Mouse (Mus musculus): ENCODE measurements around the gene Shtn1. TPM values are rescaled to one million over a fixed set of nuclear protein-coding genes. Genes with fewer than 3 reads are reported as not detected.

The Shtn1 gene
- polyA plus RNA-seq, 1 experiment = 0.10 TPM

- Histone ChIP-seq H3K27me3 (replicated peaks) (peaks cover 42% of the 10 kb centered on the region), H3K4me1 (peaks cover 11% of the 10 kb centered on the region)
- TF ChIP-seq FLI1 (IDR thresholded peaks at IDR 0.05; ENCODE audit: low read length) (no peak), GATA1 (IDR thresholded peaks at IDR 0.05; ENCODE audit: borderline replicate concordance, low read length) (no peak)
These were observed 2.9 kb downstream of the Shtn1 start for GRCm38 (mm10) chr19:59073006-59073405.

GRCm38 (mm10) chr19:59071979-59072378 is 3.9 kb downstream of the Shtn1 start:
- Histone ChIP-seq H3K4me3 (replicated peaks) (no peak overlapping the region), H3K27me3 (replicated peaks) (peaks cover 37% of the 10 kb centered on the region)
- TF ChIP-seq GATA1 (IDR thresholded peaks at IDR 0.05; ENCODE audit: borderline replicate concordance, low read length) (no peak), FLI1 (IDR thresholded peaks at IDR 0.05; ENCODE audit: low read length) (no peak)

More at GRCm38 (mm10) chr19:59073006-59073405, 2.9 kb downstream of the Shtn1 start:
- Histone ChIP-seq H3K4me3 (replicated peaks) (no peak overlapping the region), H3K36me3 (replicated peaks; ENCODE audit: low read length) (no peaks in the 10 kb centered on the region), H3K9me3 (no peaks in the 10 kb centered on the region)

GRCm38 (mm10) chr19:59071396-59071795 is 4.5 kb downstream of the Shtn1 start:
- Histone ChIP-seq H3K27me3 (replicated peaks) (peaks cover 32% of the 10 kb centered on the region), H3K36me3 (replicated peaks; ENCODE audit: low read length) (no peaks in the 10 kb centered on the region), H3K9me3 (no peaks in the 10 kb centered on the region), H3K4me1 (peaks cover 11% of the 10 kb centered on the region), H3K4me3 (replicated peaks) (no peak overlapping the region)
- TF ChIP-seq GATA1 (IDR thresholded peaks at IDR 0.05; ENCODE audit: borderline replicate concordance, low read length) (no peak), FLI1 (IDR thresholded peaks at IDR 0.05; ENCODE audit: low read length) (no peak)

More at GRCm38 (mm10) chr19:59071979-59072378, 3.9 kb downstream of the Shtn1 start:
- H3K9me3 ChIP-seq = no peaks in the 10 kb centered on the region
- no peaks in the 10 kb centered on the region for H3K36me3 ChIP-seq (replicated peaks; ENCODE audit: low read length)
- peaks cover 11% of the 10 kb centered on the region for H3K4me1 ChIP-seq

GRCm38 (mm10) chr19:59067652-59068051 is 8.2 kb downstream of the Shtn1 start:
- H3K4me1 ChIP-seq = no peaks in the 10 kb centered on the region
- peaks cover 5% of the 10 kb centered on the region for H3K27me3 ChIP-seq (replicated peaks)
- peaks cover 3% of the 10 kb centered on the region; the same call in 1 of the 2 replicates for H3K9me3 ChIP-seq
- no peaks in the 10 kb centered on the region for H3K36me3 ChIP-seq (replicated peaks; ENCODE audit: low read length)
- H3K4me3 ChIP-seq (replicated peaks) = no peak overlapping the region
- TF ChIP-seq FLI1 (IDR thresholded peaks at IDR 0.05; ENCODE audit: low read length) (no peak), GATA1 (IDR thresholded peaks at IDR 0.05; ENCODE audit: borderline replicate concordance, low read length) (no peak)

- H3K27me3 ChIP-seq (replicated peaks) = peaks cover 3% of the 10 kb centered on the region
- H3K9me3 ChIP-seq = peaks cover 3% of the 10 kb centered on the region; the same call in 1 of the 2 replicates
- H3K4me3 ChIP-seq (replicated peaks) = no peak overlapping the region
- H3K4me1 ChIP-seq = no peaks in the 10 kb centered on the region
- no peaks in the 10 kb centered on the region for H3K36me3 ChIP-seq (replicated peaks; ENCODE audit: low read length)
- TF ChIP-seq GATA1 (IDR thresholded peaks at IDR 0.05; ENCODE audit: borderline replicate concordance, low read length) (no peak), FLI1 (IDR thresholded peaks at IDR 0.05; ENCODE audit: low read length) (no peak)
These were observed 9.2 kb downstream of the Shtn1 start for GRCm38 (mm10) chr19:59066670-59067069.

GRCm38 (mm10) chr19:59066115-59066514 is 9.8 kb downstream of the Shtn1 start:
- Histone ChIP-seq H3K4me3 (replicated peaks) (no peak overlapping the region), H3K36me3 (replicated peaks; ENCODE audit: low read length) (no peaks in the 10 kb centered on the region), H3K27me3 (replicated peaks) (peaks cover 3% of the 10 kb centered on the region), H3K9me3 (peaks cover 3% of the 10 kb centered on the region; the same call in 1 of the 2 replicates), H3K4me1 (no peaks in the 10 kb centered on the region)
- no peak for TF ChIP-seq GATA1 (IDR thresholded peaks at IDR 0.05; ENCODE audit: borderline replicate concordance, low read length)
- no peak for TF ChIP-seq FLI1 (IDR thresholded peaks at IDR 0.05; ENCODE audit: low read length)

- H3K9me3 ChIP-seq = peaks cover 3% of the 10 kb centered on the region; the same call in 1 of the 2 replicates
- TF ChIP-seq GATA1 (IDR thresholded peaks at IDR 0.05; ENCODE audit: borderline replicate concordance, low read length) (no peak), FLI1 (IDR thresholded peaks at IDR 0.05; ENCODE audit: low read length) (no peak)
- peaks cover 3% of the 10 kb centered on the region for H3K27me3 ChIP-seq (replicated peaks)
- no peaks in the 10 kb centered on the region for H3K4me1 ChIP-seq
- H3K36me3 ChIP-seq (replicated peaks; ENCODE audit: low read length) = no peaks in the 10 kb centered on the region
- H3K4me3 ChIP-seq (replicated peaks) = no peak overlapping the region
These were observed 11.3 kb downstream of the Shtn1 start for GRCm38 (mm10) chr19:59064616-59065015.

- Histone ChIP-seq H3K4me3 (replicated peaks) (no peak overlapping the region), H3K36me3 (replicated peaks; ENCODE audit: low read length) (no peaks in the 10 kb centered on the region)
- TF ChIP-seq GATA1 (IDR thresholded peaks at IDR 0.05; ENCODE audit: borderline replicate concordance, low read length) = no peak
- TF ChIP-seq FLI1 (IDR thresholded peaks at IDR 0.05; ENCODE audit: low read length) = no peak
These were observed 12.3 kb downstream of the Shtn1 start for GRCm38 (mm10) chr19:59063568-59063967.

GRCm38 (mm10) chr19:59058105-59058504 is 17.8 kb downstream of the Shtn1 start:
- H3K4me3 ChIP-seq (replicated peaks) = no peak overlapping the region
- H3K27me3 ChIP-seq (replicated peaks) = no peaks in the 10 kb centered on the region
- TF ChIP-seq FLI1 (IDR thresholded peaks at IDR 0.05; ENCODE audit: low read length) (no peak), GATA1 (IDR thresholded peaks at IDR 0.05; ENCODE audit: borderline replicate concordance, low read length) (no peak)
- no peaks in the 10 kb centered on the region for H3K9me3 ChIP-seq
- H3K4me1 ChIP-seq = no peaks in the 10 kb centered on the region
- H3K36me3 ChIP-seq (replicated peaks; ENCODE audit: low read length) = no peaks in the 10 kb centered on the region

More at GRCm38 (mm10) chr19:59063568-59063967, 12.3 kb downstream of the Shtn1 start:
- Histone ChIP-seq H3K9me3 (peaks cover 3% of the 10 kb centered on the region; the same call in 1 of the 2 replicates), H3K4me1 (no peaks in the 10 kb centered on the region), H3K27me3 (replicated peaks) (peaks cover 3% of the 10 kb centered on the region)

- no peaks in the 10 kb centered on the region for H3K9me3 ChIP-seq
- H3K27me3 ChIP-seq (replicated peaks) = peaks cover 2% of the 10 kb centered on the region
- no peak overlapping the region for H3K4me3 ChIP-seq (replicated peaks)
- H3K36me3 ChIP-seq (replicated peaks; ENCODE audit: low read length) = no peaks in the 10 kb centered on the region
- no peak for TF ChIP-seq GATA1 (IDR thresholded peaks at IDR 0.05; ENCODE audit: borderline replicate concordance, low read length)
- no peak for TF ChIP-seq FLI1 (IDR thresholded peaks at IDR 0.05; ENCODE audit: low read length)
- no peaks in the 10 kb centered on the region for H3K4me1 ChIP-seq
These were observed 18.5 kb downstream of the Shtn1 start for GRCm38 (mm10) chr19:59057366-59057765.

GRCm38 (mm10) chr19:59054632-59054951 is 21.3 kb downstream of the Shtn1 start:
- no peaks in the 10 kb centered on the region for H3K4me1 ChIP-seq
- H3K9me3 ChIP-seq = no peaks in the 10 kb centered on the region
- H3K36me3 ChIP-seq (replicated peaks; ENCODE audit: low read length) = no peaks in the 10 kb centered on the region
- TF ChIP-seq GATA1 (IDR thresholded peaks at IDR 0.05; ENCODE audit: borderline replicate concordance, low read length) (no peak), FLI1 (IDR thresholded peaks at IDR 0.05; ENCODE audit: low read length) (no peak)
- no peak overlapping the region for H3K4me3 ChIP-seq (replicated peaks)
- H3K27me3 ChIP-seq (replicated peaks) = peaks cover 2% of the 10 kb centered on the region
